Mouse (Mus musculus): ENCODE results near the gene Sycp1. TPM values are rescaled to one million over a fixed set of nuclear protein-coding genes. Genes with fewer than 3 reads are reported as not detected.
A peak's percentile ranks its signal among the peaks of the same experiment; 100 is the strongest.

The Sycp1 gene
- polyA plus RNA-seq, 1 experiment from 2014 or later, result not detected

DNA sequence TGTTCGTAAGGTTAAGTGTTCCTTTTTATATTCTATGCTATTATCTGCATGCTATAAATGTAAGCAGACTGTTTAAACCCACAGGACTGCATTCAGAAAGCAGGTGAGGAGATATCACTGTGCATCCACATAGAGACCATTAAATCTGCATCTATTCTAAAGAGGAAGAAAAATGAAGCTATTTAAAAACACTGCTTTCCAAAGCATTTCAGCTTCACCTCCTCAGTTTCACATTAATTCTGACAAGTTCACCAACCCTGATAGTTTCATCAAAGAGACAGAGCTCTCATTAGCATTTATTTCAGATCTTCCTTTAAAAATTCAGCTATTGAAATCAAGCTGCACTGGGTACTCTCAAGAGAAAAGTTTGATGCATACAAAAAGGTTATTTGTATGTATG lies 2.2 kb upstream of the Sycp1 start:
- H3K9ac ChIP-seq, result no peak overlapping the region
- no peaks in the 10 kb centered on the region for H3K4me1 ChIP-seq
- H3K27ac ChIP-seq, result no peak overlapping the region
- 84% methylated on average over 1 of the region's 1 CpGs for WGBS
- H3K36me3 ChIP-seq (ENCODE audit: poor library complexity, severe bottlenecking), result no peaks in the 10 kb centered on the region
- H3K4me2 ChIP-seq, result no peak overlapping the region
- no peak for ATAC-seq
- H3K9me3 ChIP-seq (replicated peaks), result peaks cover 9% of the 10 kb centered on the region
- no peaks in the 10 kb centered on the region for H3K27me3 ChIP-seq
- H3K4me3 ChIP-seq, result no peak overlapping the region

DNA sequence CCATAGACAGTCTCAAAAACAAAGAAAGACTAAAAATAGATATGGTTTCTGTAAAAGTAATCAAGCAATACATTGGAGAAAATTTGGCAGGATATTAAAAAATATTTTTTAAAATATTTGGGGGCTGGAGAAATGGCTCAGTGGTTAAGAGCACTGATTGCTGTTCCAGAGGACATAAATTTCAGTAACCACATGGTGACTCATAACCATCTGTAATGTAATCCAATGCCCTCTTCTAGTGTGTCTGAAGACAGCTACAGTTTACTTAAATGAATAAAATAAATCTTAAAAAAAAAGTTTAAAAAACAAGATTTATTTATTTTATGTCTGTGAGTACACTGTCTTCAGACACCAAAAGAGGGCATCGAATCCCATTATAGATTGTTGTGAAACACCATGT lies 36.8 kb downstream of the Sycp1 start:
- no peak overlapping the region for H3K27ac ChIP-seq
- no peaks in the 10 kb centered on the region for H3K9me3 ChIP-seq (replicated peaks)
- H3K9ac ChIP-seq, result no peak overlapping the region
- H3K4me2 ChIP-seq, result no peak overlapping the region
- H3K4me1 ChIP-seq, result no peaks in the 10 kb centered on the region
- H3K36me3 ChIP-seq (ENCODE audit: poor library complexity, severe bottlenecking), result no peaks in the 10 kb centered on the region
- H3K4me3 ChIP-seq, result no peak overlapping the region
- H3K27me3 ChIP-seq, result no peaks in the 10 kb centered on the region
- WGBS, result 96% methylated on average over 1 of the region's 1 CpGs
- no peak for ATAC-seq

DNA sequence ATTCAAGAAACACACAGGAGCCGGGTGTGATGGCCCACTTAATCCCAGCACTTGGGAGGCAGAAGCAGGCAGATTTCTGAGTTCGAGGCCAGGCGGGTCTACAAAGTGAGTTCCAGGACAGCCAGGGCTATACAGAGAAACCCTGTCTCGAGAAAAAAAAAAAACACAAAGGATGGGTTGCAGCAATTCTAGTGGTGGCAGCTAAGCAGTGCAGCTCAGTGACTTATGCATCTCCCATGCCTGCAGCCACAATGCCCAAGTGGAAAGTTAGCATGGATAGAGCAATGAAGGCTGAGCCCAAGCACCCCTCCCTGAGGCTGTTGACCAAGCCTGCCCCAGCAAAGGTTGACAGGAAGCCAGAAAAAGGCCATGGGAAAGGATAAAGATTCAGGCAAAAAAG lies 55.4 kb downstream of the Sycp1 start:
- WGBS, result 90% methylated on average over 4 of the region's 4 CpGs

DNA sequence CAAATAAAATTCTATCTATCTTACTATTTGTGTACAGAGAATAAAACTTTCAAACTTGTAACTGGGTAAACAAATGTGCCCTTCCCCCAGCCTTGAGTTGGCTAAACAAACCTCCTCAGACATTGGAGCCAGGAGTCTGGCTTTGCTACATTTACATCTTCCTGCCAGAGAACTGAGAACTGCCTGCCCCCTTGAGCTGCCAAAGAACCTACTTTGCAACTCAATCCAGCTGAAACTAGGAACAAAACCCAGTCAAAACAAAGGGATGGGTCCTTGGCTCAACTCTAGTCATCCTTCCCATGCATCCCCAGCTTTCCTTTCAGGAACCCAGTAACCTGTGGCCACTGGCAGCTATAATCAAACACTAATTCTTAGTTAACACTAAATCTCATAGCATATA lies 87.2 kb downstream of the Sycp1 start:
- Histone ChIP-seq H3K9ac (no peak overlapping the region), H3K9me3 (replicated peaks) (no peaks in the 10 kb centered on the region), H3K4me3 (no peak overlapping the region)

More for the DNA sequence above, 55.4 kb downstream of the Sycp1 start:
- H3K4me3 ChIP-seq, result no peak overlapping the region
- no peak overlapping the region for H3K9ac ChIP-seq
- no peaks in the 10 kb centered on the region for H3K27me3 ChIP-seq
- ATAC-seq, result no peak
- no peak overlapping the region for H3K27ac ChIP-seq
- H3K4me1 ChIP-seq, result no peaks in the 10 kb centered on the region
- no peaks in the 10 kb centered on the region for H3K36me3 ChIP-seq (ENCODE audit: poor library complexity, severe bottlenecking)
- H3K4me2 ChIP-seq, result no peak overlapping the region
- H3K9me3 ChIP-seq (replicated peaks), result no peaks in the 10 kb centered on the region

DNA sequence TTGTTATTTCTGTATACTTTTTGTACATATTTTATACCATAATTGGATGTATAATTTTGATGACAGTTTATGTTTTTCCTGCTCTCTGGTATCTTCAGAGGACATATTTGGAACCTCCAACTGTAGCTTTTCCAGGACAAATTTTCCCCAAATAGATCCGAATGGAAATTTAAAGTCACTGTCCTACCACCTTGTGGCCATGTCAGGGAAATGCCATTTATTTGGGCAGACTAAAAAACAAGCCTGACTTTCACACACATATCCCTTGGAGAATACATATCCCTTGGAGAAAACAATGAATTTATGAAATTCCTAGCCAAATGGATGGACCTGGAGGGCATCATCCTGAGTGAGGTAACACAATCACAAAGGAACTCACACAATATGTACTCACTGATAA lies 93.5 kb downstream of the Sycp1 start:
- H3K4me1 ChIP-seq, result no peaks in the 10 kb centered on the region
- no peak overlapping the region for H3K4me3 ChIP-seq
- no peak overlapping the region for H3K27ac ChIP-seq
- ATAC-seq, result no peak
- H3K4me2 ChIP-seq, result no peak overlapping the region
- H3K27me3 ChIP-seq, result no peaks in the 10 kb centered on the region
- no peaks in the 10 kb centered on the region; the same call in 1 of the 2 replicates for H3K9me3 ChIP-seq (replicated peaks)
- H3K36me3 ChIP-seq (ENCODE audit: poor library complexity, severe bottlenecking), result no peaks in the 10 kb centered on the region
- no peak overlapping the region for H3K9ac ChIP-seq
- WGBS, result 47% methylated on average over 1 of the region's 1 CpGs

More for the DNA sequence above, 87.2 kb downstream of the Sycp1 start:
- H3K36me3 ChIP-seq (ENCODE audit: poor library complexity, severe bottlenecking), result no peaks in the 10 kb centered on the region
- ATAC-seq, result no peak
- no peaks in the 10 kb centered on the region for H3K27me3 ChIP-seq
- no peak overlapping the region for H3K27ac ChIP-seq
- H3K4me1 ChIP-seq, result no peaks in the 10 kb centered on the region
- H3K4me2 ChIP-seq, result no peak overlapping the region

DNA sequence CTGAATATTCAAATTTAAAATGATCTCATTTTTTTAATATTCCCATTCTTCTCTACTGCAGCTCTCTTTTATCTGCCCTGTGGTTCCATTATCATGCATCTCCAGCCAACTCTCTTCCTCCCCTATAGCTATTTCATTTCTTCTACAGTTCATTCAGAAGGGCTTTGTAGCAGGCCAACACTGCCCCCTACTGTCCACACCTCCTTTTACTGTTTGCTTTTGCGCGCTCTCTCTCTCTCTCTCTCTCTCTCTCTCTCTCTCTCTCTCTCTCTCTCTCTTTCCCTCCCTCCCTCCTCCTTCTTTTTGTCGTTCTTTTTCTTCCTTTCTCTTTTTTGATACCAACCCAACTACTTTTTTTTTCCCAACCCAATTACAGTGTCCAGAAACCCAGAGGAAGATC lies 132.0 kb downstream of the Sycp1 start:
- Histone ChIP-seq H3K9me3 (replicated peaks) (no peaks in the 10 kb centered on the region), H3K27me3 (no peaks in the 10 kb centered on the region), H3K4me2 (no peak overlapping the region), H3K9ac (no peak overlapping the region), H3K4me1 (no peaks in the 10 kb centered on the region), H3K36me3 (ENCODE audit: poor library complexity, severe bottlenecking) (no peaks in the 10 kb centered on the region), H3K4me3 (no peak overlapping the region), H3K27ac (no peak overlapping the region)
- WGBS, result 1% methylated on average over 3 of the region's 3 CpGs
- ATAC-seq, result peak; percentile 61; the same call in 1 of the 2 replicates

DNA sequence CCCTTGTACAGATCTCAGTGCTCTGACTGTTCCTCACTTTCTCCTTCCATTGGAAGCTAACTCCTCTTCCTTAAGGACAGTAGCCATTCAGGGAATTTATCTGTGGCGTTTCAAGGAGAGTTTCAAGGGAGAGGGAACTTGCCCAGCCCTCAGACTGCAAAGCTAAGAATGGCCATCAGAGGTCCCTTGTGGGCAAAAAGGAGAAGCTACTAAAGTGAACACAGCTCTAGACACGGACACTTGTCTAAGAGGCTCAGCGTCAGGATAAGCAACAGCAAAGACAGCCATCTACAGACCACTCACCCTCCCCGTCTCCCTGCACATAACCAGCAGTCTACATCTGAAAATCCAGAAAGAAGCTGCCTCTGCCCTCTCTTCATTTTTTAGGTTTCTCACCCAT lies 148.5 kb downstream of the Sycp1 start:
- no peaks in the 10 kb centered on the region for H3K9me3 ChIP-seq (replicated peaks)
- ATAC-seq, result no peak
- H3K4me2 ChIP-seq, result no peak overlapping the region
- no peak overlapping the region for H3K9ac ChIP-seq
- H3K27me3 ChIP-seq, result no peaks in the 10 kb centered on the region
- H3K4me1 ChIP-seq, result no peaks in the 10 kb centered on the region
- H3K27ac ChIP-seq, result no peak overlapping the region
- WGBS, result 40% methylated on average over 4 of the region's 4 CpGs
- H3K36me3 ChIP-seq (ENCODE audit: poor library complexity, severe bottlenecking), result no peaks in the 10 kb centered on the region
- no peak overlapping the region for H3K4me3 ChIP-seq

DNA sequence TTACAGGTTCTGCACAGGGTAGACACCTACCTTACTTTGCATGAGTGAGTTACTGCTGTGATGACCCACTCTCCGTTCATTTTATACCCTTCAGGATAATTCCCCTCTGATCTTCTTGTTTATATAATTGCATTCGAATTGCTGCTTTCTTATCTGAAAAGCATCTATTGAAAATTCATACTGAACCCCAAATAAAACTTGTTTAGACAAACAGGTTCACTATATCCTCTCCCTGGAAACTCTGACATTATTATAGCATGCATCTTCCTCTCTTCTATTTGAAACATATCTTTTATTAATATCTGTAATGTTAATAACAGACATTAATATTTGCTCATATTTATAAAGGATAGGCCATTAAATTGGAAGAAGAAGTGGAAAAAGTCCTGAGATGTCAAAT lies 153.3 kb downstream of the Sycp1 start, which contains the start of gene Tshb:
Gene Tshb (minus strand): TSS at position 101 of the 400 bp plus-strand sequence.
- 81% methylated on average over 2 of the region's 2 CpGs for WGBS

DNA sequence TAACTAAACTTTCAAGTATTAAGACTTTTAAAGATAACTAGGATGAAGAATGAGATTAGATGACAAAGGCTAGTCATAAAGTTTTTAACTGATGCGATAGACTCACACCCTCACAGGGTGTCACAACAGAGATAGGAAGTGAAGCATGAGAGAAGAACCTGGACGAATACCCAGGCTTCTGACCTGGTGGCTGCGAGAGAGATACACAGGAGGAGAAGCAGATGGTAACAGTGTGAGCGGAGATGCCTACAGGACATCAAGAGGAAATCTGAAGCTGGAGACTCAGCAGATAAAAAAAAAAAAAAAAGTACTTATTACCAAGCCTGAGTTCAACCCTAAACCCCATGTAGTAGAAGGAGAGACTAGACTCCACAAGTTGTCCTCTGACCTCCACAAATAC lies 162.9 kb downstream of the Sycp1 start:
- H3K27me3 ChIP-seq, result no peaks in the 10 kb centered on the region
- 87% methylated on average over 4 of the region's 4 CpGs for WGBS
- H3K27ac ChIP-seq, result no peak overlapping the region
- no peak overlapping the region for H3K4me2 ChIP-seq
- H3K4me3 ChIP-seq, result no peak overlapping the region
- H3K4me1 ChIP-seq, result no peaks in the 10 kb centered on the region
- no peak for ATAC-seq
- H3K9ac ChIP-seq, result no peak overlapping the region
- no peaks in the 10 kb centered on the region for H3K36me3 ChIP-seq (ENCODE audit: poor library complexity, severe bottlenecking)
- H3K9me3 ChIP-seq (replicated peaks), result no peaks in the 10 kb centered on the region

More for the DNA sequence above, 153.3 kb downstream of the Sycp1 start, which contains the start of gene Tshb:
- Histone ChIP-seq H3K4me3 (no peak within 1 kb of the TSS), H3K36me3 (ENCODE audit: poor library complexity, severe bottlenecking) (no peaks in the 10 kb centered on the region), H3K27ac (no peak within 1 kb of the TSS), H3K9me3 (replicated peaks) (no peaks in the 10 kb centered on the region), H3K9ac (no peak within 1 kb of the TSS), H3K4me2 (no peak within 1 kb of the TSS), H3K4me1 (no peaks in the 10 kb centered on the region), H3K27me3 (no peaks in the 10 kb centered on the region)
- no peak for ATAC-seq

Other genes starting within 250 kb of the Sycp1 start
- 5.6 and 5.8 TPM in 2 replicates for gene Tspan2, start 201.6 kb downstream of the Sycp1 start, polyA plus RNA-seq (2015; fragmentation: Nextera tagmentation; extraction: Ambion mirVana)
- gene Tshb, start 153.4 kb downstream of the Sycp1 start, polyA plus RNA-seq (2015; fragmentation: Nextera tagmentation; extraction: Ambion mirVana), result 0.08 and 0.12 TPM in 2 replicates
- gene Nr1h5, start 28.0 kb upstream of the Sycp1 start, polyA plus RNA-seq (2015; fragmentation: Nextera tagmentation; extraction: Ambion mirVana), result not detected in 2 replicates
- gene Sike1, start 59.6 kb upstream of the Sycp1 start, polyA plus RNA-seq (2015; fragmentation: Nextera tagmentation; extraction: Ambion mirVana), result 54.5 and 61.0 TPM in 2 replicates
- gene Csde1, start 84.3 kb upstream of the Sycp1 start, polyA plus RNA-seq (2015; fragmentation: Nextera tagmentation; extraction: Ambion mirVana), result 468 and 476 TPM in 2 replicates
- gene Nras, start 122.2 kb upstream of the Sycp1 start, polyA plus RNA-seq (2015; fragmentation: Nextera tagmentation; extraction: Ambion mirVana), result 135 and 142 TPM in 2 replicates
- gene Ampd1, start 137.9 kb upstream of the Sycp1 start, polyA plus RNA-seq (2015; fragmentation: Nextera tagmentation; extraction: Ambion mirVana), result not detected in 2 replicates
- 0.75 and 1.3 TPM in 2 replicates for gene Dennd2c, start 166.5 kb upstream of the Sycp1 start, polyA plus RNA-seq (2015; fragmentation: Nextera tagmentation; extraction: Ambion mirVana)
- gene Bcas2, start 235.6 kb upstream of the Sycp1 start, polyA plus RNA-seq (2015; fragmentation: Nextera tagmentation; extraction: Ambion mirVana), result 254 and 269 TPM in 2 replicates